Mouse (Mus musculus): ENCODE results near the gene Ppara.

The Ppara gene

DNA sequence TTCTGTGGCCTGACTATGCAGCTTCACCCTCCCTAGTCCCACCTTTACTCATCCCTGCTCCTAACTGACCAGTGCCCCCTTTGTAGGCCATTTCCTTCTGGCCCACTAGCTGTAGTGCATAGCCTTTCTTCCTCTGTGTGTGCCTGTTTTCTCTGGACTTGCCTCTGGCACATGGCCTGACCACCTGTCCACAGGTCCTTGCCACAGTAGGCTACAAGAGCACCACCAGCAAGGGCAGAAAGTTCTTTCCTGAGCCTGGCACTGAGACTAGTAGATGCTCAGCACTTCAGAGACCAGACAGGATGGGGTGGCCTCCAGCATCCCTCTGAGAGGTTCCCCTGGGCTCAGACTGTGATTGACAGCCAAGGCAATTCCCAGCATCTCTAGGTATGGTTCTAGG, 110.3 kb downstream of the Ppara start:
- no peak for DNase-seq (ENCODE audit: extremely low read depth, low read depth)

DNA sequence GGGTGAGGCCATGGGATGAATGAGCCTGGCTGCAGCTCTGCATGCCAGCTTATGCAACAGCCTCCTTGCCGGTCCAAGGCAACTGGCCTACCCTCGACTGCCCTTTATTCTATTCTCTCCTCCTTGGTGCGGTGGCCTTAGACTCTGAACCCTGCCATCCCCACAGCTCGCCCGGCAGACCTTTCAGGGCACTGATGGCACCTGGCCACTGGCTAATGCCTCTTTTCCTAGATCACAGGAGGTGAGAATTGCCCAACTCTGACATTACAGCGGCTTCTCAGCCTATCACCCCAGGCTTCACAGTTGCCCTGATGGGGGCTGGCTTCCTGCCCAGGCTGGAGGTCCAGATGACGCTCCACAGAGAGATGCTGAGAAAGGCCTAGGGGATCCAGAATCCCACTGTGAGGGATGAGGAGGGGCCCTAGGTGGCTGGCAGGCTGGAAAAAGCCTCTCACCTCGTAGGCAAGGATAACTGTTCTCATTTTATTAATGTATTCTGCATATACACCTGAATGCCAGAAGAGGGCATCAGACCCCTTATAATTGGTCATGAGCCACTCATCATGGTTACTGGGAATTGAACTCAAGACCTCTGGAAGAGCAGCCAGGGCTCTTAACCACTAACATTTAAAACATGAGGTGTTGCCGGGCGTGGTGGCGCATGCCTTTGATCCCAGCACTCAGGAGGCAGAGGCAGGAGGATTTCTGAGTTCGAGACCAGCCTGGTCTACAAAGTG, 117.0 kb downstream of the Ppara start:
- DNase-seq (ENCODE audit: extremely low read depth, low read depth): no peak
